Mouse (Mus musculus) lung, adult 2 months (tissue): ENCODE measurements around the gene Ncapd2. TPM values are rescaled to one million over a fixed set of nuclear protein-coding genes. Genes with fewer than 3 reads are reported as not detected.

Experiments
- DNase-seq: peaks from one replicate; pipeline ENCODE4 v3.0.0; 2022
- H3K4me1 ChIP-seq: fragments of 200-500 bp; 2 replicates; pipeline ENCODE4 v1.6.1; 2011; ENCODE audit warnings: low read length; ENCODE audit not compliant: control insufficient read depth, insufficient read depth
- H3K4me3 ChIP-seq: fragments of 200-500 bp; replicated peaks from 2 replicates; pipeline ENCODE3; 2011; ENCODE audit warnings: low read depth, mild to moderate bottlenecking, control low read depth, low read length; ENCODE audit errors: extremely low read depth
- CTCF ChIP-seq: fragments of 200-500 bp; IDR thresholded peaks from 2 replicates; pipeline ENCODE4 v1.5.1; 2011; ENCODE audit warnings: mild to moderate bottlenecking, low read length, control low read depth; ENCODE audit not compliant: insufficient read depth
- POLR2A ChIP-seq: fragments of 200-500 bp; IDR thresholded peaks from 2 replicates; pipeline ENCODE4 v1.6.1; 2011; ENCODE audit warnings: low read depth, mild to moderate bottlenecking, control low read depth, low read length, borderline replicate concordance; ENCODE audit errors: extremely low read depth
- WGBS: fragments of 180-500 bp; shearing (Covaris S2); methylation state at CpG from one replicate; pipeline ENCODE4 v1.1.7; 2018; 5-methylcytosine and 5-hydroxymethylcytosine counted together
- polyA plus RNA-seq: library from polyadenylated mRNA; depleted of rRNA; stranded (reverse); fragments of >200 nt; gene quantifications from 2 replicates; pipeline ENCODE4 v1.2.3, GENCODE M21; 2012

Gene Ncapd2
- polyA plus RNA-seq, 1 experiment, result 34.2 TPM

DNA sequence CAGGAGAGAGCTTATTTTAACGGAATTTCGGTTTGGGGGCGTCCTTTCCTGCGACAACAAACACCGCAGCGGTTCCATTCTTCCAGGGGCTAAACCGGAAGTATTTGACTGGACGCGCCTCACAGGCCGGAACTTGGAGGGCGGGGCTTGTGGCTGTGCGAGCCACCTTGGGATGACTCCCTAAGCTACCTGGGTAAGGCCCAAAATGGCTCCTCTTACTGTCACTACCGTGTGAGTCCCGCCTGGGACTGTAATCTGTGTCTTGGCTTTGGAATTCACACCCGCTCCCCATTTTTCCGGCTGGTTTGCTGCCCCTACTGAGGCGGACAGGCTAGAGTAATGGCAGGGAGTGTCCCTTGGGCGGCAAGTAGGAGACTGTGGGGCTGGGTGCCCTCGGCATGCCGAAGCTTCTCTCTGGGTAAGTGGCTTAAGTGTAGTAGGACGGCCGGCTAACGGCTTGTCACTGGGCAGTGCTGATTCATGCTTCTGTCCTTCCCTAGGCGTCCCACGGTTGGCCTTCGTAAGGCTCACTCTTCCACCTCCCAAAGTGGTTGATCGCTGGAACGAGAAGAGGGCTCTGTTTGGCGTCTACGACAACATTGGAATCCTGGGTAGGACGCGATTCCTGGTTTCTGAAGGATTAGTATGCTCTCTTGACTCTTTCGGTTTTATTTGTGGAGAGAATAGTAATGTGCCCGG is 664 bp upstream of the Ncapd2 start:
- peak; percentile 89 for DNase-seq
- no peak for TF ChIP-seq CTCF
- TF ChIP-seq POLR2A, result peak; percentile 46; the same call in 1 of the 2 replicates
- Histone ChIP-seq H3K4me1 (no peaks in the 10 kb centered on the region; the same call in 1 of the 2 replicates), H3K4me3 (peak overlapping the region; percentile 89)
- under 1% methylated on average over 34 of the region's 34 CpGs for whole genome bisulfite sequencing

DNA sequence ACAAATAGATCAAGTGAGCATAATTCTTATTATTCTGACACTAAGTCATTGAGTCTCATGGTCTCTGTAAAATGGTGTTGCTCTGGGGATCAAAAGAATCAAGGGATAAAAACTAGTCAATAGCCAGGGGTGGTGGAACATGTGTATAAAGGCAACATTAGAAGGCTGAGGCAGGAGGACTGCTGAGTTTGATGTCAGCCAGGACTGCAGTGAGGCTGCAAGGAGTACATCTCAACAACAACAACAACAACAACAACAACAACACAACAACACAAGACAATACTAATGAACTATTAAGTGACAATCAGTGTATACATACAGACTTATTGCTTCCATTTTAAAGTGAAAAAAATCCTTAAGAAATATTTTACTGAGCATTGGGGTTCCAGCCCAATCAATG is 685 bp downstream of the Ncapd2 start:
- no peak overlapping the region for H3K4me3 ChIP-seq
- TF ChIP-seq POLR2A (no peak), CTCF (no peak)
- H3K4me1 ChIP-seq, result no peaks in the 10 kb centered on the region; the same call in 1 of the 2 replicates
- DNase-seq, result no peak

DNA sequence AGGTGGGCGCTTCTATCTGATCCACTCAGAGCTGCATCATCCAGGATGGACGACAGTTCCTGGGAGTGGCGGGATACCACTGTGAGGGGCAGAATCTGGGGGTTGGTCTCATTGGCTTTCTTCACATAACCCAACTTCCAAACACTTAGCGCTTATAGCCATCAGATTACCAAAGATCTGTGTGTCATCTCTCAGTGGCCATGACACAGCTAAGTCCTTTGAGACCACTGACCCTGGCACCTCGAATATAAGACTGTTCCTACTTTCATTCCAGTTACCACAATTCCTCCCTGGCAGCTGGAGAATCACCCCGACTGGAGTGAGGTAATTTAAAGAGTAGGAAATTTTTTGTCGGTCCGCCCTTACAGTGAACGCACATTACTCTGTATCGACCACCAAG is 5.3 kb downstream of the Ncapd2 start:
- TF ChIP-seq CTCF, result no peak
- TF ChIP-seq POLR2A, result no peak
- 93% methylated on average over 10 of the region's 10 CpGs for WGBS
- Histone ChIP-seq H3K4me1 (no peaks in the 10 kb centered on the region; the same call in 1 of the 2 replicates), H3K4me3 (no peak overlapping the region)
- DNase-seq, result no peak

DNA sequence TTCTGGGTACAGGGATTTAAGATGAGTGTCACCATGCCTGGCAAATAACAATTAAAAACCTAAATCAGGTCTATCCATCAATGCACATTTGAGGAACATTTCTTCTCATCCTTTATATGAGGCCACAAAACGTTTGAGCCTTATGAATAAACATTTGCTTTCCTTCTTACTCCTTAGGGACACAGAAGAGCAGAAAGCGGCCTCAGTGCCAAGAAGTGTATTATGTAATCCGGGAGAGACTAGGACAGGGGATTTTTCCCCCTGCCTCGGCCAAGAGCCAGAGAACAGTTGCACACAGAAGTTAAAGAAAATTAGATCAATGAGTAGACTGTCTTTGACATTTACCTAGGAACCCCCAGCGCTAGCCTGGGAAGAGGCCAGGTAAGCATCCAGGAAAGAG is 9.4 kb downstream of the Ncapd2 start:
- no peaks in the 10 kb centered on the region for H3K4me1 ChIP-seq
- H3K4me3 ChIP-seq, result no peak overlapping the region
- DNase-seq, result no peak
- 59% methylated on average over 5 of the region's 5 CpGs for WGBS
- TF ChIP-seq CTCF (no peak), POLR2A (no peak)

DNA sequence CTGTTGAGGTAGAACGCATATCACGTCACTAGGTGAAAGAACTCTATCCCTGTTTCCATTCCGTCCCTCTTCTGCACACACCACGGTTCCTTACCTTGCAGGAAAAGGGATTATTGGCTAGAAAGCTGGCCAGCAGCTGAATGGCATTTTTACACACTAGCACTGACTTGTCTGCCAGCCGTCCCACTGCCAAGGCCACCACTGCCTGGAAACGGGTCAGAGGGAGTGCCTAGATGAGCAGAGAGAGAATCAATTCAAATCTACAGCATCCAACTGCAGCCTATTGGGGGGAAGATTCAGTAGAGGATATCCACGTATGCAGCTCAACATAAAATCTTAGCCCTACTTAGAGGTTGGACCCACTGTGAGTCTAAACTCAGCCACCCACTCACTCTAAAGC is 11.9 kb downstream of the Ncapd2 start:
- DNase-seq, result no peak

DNA sequence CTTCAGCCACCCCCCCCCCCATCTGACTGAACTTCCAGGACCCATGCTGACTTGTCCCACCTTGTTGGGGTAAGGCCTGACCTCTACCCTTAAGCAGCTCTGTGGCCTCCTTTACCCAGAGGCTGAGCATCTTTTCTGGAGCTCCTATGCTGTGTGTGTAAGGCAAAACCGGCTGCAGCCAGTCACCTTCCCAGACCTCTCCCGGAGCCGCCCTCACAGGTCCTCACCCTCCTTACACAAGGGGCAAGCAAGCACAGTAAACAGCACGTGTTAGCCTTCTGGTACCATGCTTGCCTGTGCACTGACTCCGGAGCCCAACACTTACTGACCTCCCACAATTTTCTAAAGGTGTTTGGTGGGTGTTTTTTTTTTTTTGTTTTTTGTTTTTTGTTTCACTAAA is 16.0 kb downstream of the Ncapd2 start:
- WGBS, result 88% methylated on average over 5 of the region's 5 CpGs

More for the DNA sequence above, 11.9 kb downstream of the Ncapd2 start:
- TF ChIP-seq POLR2A (no peak), CTCF (no peak)
- Histone ChIP-seq H3K4me3 (no peak overlapping the region), H3K4me1 (no peaks in the 10 kb centered on the region)
- 91% methylated on average over 7 of the region's 7 CpGs for WGBS

DNA sequence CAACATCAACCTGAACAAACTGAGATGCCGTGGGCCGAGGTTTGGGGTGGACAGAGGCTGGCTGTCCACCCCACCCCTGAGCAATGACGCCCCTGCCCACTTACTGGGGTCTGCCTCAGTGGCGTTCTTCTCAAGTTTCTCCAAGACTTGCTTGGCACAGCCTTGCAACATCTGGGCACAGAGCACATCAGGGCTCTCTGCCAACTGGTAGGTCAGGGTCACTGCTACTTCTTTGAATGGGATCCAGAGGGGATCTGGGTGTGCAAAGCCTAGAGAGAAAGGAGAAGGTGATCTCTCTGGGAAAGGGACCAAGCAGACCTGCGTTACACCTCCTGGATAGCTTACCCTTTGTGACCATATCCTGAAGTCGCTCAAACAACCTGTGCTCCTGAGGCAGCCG is 18.2 kb downstream of the Ncapd2 start:
- TF ChIP-seq CTCF (no peak), POLR2A (no peak)
- DNase-seq, result no peak
- no peak overlapping the region for H3K4me3 ChIP-seq
- WGBS, result 85% methylated on average over 7 of the region's 7 CpGs
- H3K4me1 ChIP-seq, result no peaks in the 10 kb centered on the region

More for the DNA sequence above, 16.0 kb downstream of the Ncapd2 start:
- H3K4me1 ChIP-seq, result no peaks in the 10 kb centered on the region
- TF ChIP-seq CTCF (no peak), POLR2A (no peak)
- no peak for DNase-seq
- no peak overlapping the region for H3K4me3 ChIP-seq

DNA sequence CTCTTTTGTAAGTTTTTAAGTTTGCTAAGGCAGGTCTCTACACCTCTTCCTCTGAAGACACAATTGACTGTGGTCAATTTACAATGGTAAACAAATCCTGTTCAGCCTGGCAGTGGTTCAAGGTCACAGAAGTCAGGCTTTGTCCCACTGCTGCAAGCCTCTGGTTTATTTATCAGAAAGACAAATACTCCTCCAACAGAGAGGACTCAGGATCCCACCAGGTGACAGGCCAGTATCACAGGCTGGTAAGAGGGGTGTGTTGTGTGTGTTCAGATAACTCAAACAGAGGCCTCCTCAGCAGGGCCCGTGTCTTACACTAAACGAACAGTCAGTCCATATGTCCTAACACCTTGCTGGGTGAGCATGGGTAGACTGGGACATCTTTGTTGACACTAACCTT is 19.0 kb downstream of the Ncapd2 start:
- 42% methylated on average over 2 of the region's 2 CpGs for WGBS
- Histone ChIP-seq H3K4me3 (no peak overlapping the region), H3K4me1 (no peaks in the 10 kb centered on the region)
- no peak for DNase-seq
- TF ChIP-seq CTCF (no peak), POLR2A (no peak)

DNA sequence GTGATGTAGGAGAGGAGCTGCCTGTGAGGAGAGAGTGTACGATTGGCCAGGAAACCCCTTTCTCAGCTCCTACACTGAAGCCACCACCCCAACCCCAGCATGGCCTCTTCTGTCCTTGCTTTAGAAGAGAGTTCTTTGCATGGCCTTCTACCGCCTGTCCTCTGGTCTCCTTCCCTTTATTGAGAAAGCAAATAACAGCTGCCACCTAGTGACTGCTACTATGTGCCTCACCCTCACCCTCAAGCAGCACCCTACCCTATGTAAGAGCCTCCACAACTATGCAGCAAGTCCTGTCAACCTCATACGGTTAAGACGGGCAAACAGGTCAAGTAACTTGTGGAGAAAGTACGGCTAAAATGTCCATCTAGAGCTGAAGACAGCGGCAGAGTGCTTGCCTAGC is 21.3 kb downstream of the Ncapd2 start:
- Histone ChIP-seq H3K4me1 (no peaks in the 10 kb centered on the region), H3K4me3 (no peak overlapping the region)
- whole genome bisulfite sequencing, result 84% methylated on average over 6 of the region's 6 CpGs
- no peak for DNase-seq
- no peak for TF ChIP-seq POLR2A
- no peak for TF ChIP-seq CTCF

DNA sequence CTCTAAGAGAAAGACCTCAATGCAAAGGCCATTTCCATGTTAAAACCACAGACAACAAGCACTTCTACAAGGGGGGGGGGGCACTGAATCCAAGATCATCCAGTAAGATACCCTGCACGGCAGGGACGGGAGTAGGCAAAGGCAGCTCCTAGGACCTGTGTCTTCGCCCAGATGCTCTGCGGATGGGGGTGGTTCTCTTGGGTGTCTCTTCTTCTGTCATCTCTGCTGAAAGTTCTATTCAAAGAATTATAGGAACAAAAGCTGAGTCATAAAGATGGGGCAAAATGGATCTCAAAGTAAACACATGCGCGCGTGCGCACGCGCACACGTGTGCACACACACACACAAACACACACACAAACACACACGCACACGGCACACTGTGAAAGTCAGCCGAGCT is 23.4 kb downstream of the Ncapd2 start:
- H3K4me3 ChIP-seq, result no peak overlapping the region
- no peak for DNase-seq
- peaks cover 9% of the 10 kb centered on the region for H3K4me1 ChIP-seq
- TF ChIP-seq POLR2A (no peak), CTCF (no peak)
- 93% methylated on average over 14 of the region's 14 CpGs for WGBS
